Mouse (Mus musculus): ENCODE measurements around the gene Dnase1.

- no peak for TF ChIP-seq CTCF (IDR thresholded peaks at IDR 0.05; ENCODE audit: borderline replicate concordance, control insufficient read depth, extremely low read depth, insufficient read depth, low read length, poor library complexity)
- no peak for TF ChIP-seq POLR2A (IDR thresholded peaks at IDR 0.05; ENCODE audit: control insufficient read depth, extremely low read depth, insufficient read depth, low read length, poor library complexity)
These were observed 948 bp downstream of the Dnase1 start for GRCm38 (mm10) chr16:4037690-4038089.

Data from thymus, adult 2 months (tissue).